Mouse (Mus musculus) layer of hippocampus, adult 9-11 months (tissue): ENCODE results near the gene Neurl3.

ENCODE experiments used
- DNase-seq: peaks from one replicate; pipeline ENCODE4 v3.0.0; 2022

Neurl3 gene

DNA sequence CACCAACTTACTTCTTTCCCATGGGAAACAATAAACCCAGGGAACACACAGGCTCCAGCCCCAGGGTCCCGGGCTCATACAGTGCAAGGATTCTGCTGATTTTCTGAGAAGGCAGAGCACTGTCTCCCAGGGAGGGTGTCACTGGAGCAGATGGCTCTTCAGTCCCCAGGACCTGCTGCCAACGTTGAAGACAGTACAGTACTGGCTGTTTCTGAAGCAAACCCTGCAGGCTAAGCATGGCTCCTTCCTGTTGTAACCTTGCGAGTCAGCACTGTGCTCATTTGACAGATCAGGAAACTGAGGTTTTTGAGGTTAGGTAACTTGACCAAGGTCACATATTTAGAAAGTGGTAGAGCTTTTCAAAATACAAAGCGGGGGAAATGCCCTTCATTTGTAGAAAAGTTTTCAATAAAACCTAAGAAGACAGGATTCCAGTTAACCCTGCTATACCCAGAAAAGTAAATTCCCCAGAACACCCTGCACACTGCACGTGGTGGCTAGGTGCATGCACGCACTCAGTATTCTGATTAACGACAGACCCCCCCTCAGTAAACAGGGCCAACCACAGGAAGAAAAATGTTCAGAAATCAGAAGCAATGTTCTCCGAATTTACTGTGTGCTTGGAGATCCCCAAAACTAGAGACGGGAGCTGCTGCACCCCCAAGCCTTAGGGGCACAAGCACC lies 22.1 kb upstream of the Neurl3 start:
- no peak for DNase-seq

DNA sequence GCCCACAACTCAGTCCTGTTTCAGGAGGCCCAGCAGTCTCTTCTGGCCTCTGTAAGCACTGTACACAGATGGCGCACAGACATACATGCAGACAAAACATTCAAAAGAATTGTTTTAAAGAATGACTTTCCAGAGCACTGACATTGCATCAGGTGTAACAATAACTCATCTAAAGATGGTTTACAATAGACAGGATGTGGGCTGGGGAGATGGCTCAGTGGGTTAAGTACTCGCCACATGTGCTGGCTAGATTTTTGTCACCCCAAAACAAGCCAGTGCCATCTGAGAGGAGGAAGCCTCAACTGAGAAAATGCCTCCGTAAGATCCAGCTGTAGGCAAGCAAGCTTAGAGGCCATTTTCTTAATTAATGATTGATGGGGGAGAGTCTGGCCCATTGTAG lies 19.9 kb upstream of the Neurl3 start:
- DNase-seq, result no peak

DNA sequence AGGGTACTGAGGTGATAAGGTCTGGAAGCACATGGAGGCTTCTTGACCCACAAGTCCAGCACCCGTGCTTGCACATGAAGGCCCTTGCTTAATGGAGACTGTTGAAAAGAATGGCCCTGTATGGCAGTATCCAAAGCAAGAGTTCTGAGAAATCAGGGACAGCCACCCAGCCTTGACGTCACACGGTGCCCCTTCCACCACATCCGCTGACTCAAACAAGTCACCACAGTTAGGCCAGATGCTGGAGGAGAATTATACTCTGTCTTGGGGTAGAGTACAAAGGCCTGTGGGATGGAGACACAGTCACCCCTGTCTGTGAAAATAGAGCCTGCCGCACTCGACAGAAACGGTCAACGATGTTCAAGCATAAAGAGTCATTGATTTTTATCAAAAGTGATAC lies 19.0 kb upstream of the Neurl3 start:
- DNase-seq, result no peak

DNA sequence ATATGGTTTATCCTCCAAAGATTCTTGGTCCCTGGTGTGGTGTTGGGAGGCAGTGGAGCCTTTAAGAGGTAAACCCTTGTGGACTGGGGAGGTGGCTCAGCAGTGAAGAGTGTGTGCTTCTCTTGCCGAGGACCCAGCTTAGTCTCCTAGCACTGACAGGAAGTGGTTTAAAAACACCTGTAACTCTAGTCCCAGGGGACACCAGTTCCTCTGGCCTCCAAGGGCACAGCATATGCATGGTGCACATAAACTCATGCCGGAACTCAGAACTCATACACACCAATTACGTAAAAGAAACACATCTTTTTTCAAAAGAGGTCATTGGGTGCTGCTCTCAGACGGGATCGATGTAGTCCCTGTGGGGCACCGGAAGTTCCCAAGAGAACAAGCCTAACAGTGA lies 7.4 kb upstream of the Neurl3 start:
- DNase-seq, result no peak

DNA sequence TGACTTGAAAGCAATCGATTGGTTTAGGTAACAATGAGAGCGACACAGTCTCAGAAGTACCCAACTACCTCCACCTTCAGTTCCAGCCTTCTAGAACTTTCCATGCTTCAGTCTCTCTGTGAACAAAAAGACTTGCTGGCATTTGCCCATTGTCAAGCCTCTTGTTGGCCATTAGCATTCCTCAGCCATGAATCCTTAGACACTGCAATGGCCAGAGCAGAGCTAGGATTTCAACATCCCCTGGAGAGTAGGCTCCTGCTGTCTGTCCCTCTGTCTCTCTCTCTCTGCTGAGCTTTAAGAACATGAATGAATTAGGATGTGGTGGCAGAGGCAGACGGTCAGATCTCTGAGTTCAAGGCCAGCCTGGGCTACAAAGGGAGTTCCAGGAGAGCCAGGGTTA lies 6.5 kb upstream of the Neurl3 start:
- DNase-seq, result no peak

DNA sequence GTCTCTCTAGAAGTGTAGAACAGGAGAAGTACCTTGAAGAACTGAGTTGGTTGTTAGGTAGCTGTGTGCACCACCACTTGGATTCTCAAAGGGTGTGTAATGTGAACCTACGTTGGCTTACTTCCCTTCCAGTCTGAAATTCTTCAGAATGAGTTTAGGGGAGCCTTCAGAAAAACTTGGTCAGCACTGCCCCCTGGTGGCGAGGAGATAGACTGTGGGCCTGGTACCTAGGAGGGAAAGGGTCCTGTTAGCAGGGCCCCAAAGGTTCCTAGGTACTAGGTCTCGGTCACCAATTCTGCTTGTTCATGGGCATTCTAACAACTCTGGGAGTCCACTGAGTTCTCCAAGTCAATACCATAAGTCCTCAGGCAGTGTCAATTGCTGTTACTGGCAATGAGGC lies 4.7 kb upstream of the Neurl3 start:
- DNase-seq, result no peak

DNA sequence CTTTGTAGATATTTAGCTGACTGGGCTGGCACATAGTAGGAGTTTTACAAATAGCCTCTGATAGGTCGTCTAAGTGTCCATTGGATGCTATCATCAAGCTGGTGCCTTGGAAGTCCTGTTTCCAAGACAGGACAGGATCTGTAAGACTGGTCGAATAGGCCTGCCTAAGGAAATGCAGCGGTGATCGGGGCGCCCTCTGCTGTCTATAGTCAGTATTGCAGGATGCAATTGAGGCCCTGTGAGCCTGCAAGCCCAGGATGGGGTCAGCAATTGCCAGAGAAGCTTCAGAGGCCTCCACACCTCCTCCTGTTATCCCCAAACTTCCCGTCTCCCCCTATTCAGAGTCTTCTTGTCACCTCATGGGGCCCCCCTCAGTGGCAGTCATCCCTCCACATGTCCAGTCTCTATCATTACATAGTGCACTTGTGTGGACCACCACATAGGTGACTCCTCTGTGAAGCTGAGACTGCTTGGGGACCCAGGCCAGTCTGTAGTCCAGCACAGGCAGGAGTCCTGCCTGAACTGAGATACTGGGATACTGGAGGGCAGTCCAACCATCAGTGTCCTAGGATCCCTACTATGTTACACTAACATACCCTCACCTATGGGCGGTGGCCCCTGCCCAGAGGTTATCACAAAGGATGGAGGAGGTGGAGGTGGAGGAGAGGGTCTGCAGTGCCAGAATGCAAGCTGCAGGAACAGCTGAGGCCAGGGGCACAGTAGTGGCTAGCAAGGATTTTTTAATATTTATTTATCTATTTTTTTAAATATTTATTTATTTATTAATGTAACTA lies 3.0 kb upstream of the Neurl3 start:
- DNase-seq, result peak; percentile 48

DNA sequence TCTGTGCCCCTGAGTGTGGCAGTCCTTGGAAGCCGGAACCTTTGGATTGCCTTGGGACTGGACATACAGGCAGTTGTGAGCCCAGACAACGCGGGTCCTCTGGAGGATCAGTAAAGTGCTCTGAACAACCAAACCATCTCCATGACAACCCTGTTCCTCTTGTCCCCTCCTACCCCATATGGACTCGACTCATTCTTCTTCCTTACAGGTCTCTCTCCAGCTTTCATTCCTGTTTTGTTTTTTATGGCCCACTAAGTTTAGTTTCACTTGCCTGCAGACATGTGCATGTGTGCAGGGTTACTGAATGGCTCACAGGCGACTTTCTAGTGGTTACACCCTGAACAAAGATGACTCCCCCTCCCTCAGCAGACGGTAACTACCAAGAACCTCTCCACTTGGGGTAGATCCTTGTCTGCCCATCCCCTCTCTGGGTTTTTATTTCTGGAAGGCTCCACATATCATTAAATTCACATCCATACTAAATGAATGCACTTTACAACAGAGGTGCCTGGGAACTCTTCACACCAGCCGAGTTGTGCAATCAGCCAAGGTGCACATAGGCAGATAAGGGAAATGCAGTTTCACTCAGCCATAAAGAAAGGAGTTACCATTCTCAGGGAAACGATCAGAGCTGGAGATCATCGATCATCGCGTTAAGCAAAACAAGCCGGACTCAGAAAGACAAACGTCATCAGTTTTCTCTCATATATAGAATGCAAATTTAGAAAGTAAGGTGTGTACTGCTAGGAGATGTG lies 1.3 kb upstream of the Neurl3 start:
- no peak for DNase-seq

DNA sequence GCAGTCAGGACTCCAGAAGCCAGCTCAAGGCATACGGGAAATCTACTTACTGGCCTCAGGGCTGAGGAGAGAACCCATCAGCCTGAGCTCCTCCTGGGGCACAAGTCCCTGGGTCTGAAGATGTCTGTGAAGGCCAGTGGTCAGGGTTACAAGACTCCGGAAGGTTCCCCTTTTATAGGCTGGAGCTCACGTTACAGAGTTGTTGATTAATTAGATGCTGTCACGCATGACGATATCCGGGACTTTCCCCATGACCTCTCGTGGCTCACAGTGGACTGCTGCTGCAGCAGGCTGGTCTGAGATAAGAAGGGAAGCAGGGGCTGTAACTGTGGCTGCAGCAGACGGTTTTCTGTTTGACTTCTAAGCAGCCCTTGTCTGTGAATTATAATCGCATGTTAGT lies 1.2 kb downstream of the Neurl3 start:
- DNase-seq, result peak; percentile 37

DNA sequence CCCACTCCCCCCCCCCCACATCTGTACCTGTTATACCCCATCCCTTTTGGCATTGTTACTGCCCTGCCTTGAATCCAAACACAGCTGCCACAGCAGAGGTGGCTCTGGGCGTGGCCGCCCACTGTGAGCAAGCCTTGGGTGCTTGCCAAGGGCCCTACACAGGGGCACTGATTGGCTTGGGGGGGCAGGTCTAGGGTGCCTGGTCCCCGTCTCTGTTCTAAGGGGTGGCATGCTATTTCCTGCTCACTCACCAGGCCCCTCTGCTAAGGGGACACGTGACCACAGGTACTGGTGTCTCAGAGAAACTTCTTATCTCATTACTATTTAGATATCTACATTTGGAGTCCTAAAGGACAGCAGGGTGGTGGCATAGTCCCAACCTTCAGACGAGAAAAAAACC lies 1.9 kb downstream of the Neurl3 start:
- DNase-seq, result no peak

DNA sequence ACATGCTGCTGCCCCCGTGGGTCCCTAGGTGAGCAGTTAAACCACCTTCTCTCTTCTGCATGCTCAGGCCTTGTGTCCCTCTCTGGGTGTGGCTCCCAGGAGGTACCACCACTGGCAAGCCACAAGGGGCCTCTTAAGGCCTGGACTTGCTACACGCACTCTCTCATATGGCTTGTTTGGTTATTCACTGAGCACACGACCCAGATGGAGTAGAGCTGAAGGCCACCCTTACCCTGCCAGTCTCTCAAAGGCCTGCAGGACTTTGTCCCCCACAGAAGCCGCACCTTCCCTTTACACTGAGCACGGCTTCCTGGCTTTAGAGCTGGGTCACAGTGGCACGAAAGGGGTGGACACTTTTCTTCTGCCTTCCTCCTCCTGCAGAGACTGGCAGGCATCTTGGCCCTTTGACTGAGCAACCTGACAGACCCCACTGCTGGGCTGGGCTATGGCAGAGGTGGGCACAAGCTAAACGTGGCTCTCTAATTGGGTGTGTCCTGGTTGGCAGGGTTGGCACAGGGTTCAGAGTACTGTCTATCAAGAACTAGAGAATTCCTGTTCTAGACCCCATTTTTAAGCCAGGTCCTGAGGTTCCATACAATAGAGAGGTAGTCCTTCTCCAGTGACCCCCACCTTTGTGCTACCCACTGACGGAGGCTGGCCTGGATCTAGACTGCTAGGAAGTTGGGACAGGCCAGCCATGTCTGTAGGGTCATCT lies 2.8 kb downstream of the Neurl3 start:
- DNase-seq, result no peak

DNA sequence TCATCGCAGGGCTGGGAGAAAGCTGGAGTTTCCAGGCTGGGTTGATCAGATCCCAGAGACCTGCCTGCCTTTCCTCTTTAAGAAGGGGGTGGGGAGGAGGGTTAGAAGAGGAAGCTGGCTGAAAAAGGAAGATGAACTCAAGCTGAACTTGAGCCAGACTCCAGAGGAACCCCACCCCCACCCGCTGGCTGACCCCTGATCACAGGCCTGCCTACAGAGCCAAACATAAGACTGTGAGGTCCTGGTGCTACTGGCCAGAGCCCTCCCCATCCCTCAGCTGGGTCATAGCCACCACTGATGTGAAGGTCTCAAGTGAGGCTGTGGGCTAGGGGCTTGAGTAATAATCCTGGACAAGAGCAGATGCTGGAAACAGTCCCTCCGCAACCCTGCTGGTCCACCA lies 3.8 kb downstream of the Neurl3 start:
- peak; percentile 43 for DNase-seq

DNA sequence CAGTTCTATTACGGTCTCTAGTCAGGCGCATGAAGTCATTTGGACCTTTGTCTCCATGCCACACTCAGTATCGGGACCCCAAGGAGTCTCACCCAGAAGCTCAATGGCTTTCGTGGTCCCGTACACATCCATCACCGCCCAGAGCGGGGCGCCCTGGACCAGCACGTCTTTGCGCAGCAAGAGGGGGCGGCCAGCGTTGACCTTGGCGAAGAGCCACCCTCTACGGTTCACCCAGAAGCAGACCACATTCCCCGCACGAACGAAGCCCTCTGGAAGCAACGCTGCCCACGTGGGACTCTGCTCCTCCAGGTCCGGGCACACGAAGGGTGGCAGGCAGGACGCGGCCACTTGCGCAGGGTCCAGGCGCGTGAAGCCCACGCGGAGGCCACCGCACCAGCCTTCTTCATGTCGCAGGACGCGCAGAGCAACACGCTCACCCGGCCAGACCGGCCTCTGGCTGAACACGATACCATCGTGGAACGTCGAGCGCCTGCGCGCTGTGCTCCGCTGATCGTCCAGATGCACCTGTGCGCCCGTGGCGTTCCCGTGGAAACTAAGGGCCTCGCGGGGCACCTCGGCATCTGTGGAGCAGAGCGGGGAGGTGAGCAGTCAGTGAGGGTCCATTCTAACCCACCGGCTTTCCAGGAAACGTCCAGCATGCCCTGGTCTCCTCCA lies 5.2 kb downstream of the Neurl3 start:
- DNase-seq, result no peak

DNA sequence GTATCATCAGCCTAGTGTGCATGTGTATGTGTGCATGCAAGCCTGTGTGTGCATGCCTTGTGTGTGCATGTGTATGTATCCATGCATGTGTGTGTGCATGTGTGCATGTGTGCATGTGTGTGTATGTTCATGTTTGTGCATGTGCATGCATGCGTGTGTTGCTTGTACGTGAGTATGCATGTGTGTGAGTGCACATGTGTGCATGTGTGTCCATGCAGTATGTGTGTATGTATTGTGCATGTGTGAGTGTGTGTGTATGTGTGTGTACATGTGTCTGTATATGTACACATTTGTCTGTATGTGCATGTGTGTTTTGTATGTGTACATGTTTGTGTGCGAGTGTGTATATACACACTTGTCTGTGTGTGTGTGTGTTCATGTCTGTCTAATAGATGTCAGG lies 6.9 kb downstream of the Neurl3 start:
- no peak for DNase-seq

DNA sequence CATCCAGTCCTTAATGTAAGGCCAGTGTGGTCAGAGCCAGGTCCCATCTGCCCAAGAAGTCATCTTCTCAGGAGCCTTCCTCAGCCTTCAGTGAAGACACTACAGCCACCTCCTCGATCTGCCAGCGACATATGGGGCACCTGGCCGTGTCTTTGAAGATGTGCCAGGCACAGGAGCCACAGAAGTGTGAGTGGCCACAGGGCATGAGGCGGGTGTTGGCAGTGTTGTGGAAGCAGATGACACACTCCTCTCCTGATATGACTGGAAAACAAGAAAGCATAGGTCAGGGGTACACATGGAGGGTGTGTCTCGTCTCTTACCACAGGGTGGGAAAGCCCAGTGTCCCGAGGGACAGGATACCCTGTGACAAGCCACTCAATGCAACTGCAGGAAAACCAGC lies 8.2 kb downstream of the Neurl3 start:
- no peak for DNase-seq

DNA sequence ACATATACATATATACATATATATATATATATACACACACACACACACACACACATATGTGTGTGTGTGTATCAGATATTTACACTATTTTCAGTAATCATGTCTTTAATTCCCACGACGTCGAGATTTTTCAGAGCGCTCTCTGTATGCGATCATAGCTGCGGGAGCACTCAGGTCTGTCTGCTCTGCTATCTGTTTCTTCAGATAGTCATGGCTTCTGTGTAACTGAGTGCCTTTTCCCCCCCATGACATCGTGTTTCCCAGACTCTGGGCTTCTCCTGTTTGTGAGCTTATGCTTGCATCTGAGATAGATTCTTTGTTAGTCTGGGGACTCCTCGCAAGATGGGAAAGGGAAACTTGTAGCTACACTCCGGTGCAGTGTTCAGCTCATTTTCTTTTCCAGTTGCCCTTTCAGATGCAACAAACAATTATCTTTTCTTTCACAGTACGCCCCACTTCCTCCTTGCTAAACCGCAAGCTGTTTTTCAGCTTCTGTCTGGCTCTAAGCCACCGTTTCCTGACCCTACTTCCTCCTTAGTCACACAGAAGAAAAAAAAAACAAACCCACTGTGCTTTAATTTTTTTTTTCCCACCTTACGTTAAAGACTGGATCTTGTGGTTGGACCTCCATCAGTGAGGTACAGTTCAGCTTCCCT lies 10.5 kb downstream of the Neurl3 start:
- peak; percentile 68 for DNase-seq

DNA sequence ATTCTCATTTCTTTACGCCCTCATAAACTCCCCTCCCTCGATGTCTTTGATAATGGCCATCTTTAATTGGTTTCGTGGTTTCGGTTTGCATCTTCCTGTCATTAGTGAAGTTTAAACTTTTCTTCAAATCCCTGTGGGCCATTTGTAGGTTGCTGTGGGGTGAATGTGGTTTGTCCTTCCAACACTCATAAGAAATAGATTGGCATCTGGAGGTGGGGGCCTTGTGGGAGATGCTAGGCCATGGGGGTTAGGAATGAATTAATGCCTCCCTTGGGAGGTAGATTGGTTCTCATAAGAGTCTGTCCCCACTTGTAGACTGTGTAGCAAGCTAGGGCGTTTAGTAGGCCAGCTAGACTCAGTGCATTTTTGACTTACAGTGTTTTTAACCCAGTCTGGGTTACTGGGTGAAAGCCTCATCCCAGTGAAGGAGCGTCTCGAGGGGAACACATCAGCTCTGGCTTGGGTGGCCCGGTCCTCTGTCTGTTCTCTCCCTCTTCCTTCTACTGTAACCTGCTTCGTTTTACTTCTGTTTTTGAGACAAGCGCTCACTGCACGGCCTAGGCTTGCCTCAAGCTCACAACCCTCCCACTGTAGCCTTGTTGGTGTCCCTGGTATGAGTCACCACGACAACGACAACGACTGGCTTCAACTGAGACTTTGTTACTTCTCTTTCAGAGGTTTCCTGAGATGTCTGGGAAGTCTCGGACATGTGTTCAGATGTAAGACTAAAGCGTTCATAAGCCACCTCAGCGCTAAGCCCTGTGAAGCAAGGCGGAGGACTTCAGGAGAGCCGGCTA lies 12.6 kb downstream of the Neurl3 start:
- DNase-seq, result peak; percentile 83

DNA sequence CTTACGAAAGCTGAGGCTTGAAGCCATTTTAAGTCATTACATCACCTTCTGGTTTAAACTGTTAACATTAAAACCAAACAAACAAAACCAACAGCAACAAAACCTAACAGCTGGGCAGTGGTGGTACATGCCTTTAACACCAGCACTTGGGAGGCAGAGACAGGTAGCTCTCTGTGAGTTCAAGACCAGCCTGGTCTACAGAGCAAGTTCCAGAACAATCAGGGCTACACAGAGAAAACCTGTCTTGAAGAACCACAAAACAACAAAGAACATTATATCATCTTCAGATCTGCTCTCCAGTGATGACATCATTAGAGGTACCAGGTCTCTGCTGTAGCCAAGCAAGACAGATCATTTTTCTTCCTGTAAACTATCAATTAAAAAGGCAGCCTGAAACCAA lies 14.1 kb downstream of the Neurl3 start:
- DNase-seq, result no peak

DNA sequence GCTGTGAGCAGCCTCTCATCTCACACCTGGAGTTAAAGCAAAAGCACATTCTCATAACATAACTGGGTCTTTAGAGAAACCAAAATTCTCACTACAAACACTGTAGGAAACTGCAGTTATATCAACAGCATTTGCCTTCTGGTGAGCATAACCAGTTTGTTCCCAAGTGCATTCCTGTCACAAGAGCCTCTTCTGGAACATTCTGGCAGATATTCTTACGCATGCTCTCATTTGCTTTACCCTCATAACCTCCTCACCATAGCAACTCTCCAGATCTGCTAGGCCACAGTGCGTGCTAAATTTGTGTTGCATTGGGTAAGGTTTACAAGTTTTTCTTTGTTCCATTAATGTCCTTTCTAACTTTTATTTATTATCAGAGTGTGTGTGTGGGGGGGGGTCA lies 15.2 kb downstream of the Neurl3 start:
- no peak for DNase-seq

DNA sequence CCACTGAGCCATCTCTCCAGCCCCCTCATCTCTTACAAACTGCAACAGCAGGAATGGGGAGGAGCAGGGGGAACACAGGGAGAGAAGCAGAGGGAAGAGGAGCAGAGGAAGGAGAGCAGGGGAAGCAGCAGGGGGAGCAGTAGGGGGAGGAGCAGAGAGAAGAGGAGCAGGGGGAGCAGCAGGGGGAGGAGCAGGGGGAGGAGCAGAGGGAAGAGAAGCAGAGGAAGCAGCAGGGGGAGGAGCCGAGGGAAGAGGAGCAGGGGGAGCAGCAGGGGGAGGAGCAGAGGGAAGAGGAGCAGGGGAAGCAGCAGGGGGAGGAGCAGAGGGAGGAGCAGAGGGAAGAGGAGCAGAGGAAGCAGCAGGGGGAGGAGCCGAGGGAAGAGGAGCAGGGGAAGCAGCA lies 15.8 kb downstream of the Neurl3 start:
- DNase-seq, result no peak

DNA sequence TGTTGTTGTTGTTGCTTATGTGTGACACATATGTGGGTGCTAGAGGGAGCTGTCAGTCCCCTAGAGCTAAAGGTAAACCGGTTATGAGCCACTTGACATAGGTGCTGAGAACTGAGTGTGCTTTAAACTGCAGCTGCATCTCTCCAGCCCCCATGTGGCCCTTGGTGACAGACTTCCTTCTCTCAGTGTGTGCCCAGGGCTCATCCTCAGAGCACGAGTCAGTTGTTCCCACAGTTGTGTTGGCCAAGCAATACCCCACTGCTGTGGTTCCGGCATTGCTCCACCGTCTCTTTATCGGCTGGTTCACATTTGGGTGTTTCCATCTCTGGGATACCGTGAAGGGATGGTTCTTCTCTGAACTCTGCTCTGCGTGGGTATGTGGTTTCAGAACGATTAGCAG lies 17.2 kb downstream of the Neurl3 start:
- no peak for DNase-seq
